Mouse (Mus musculus) gastrocnemius, adult 8-10 months (tissue): ENCODE data around the gene Pard3b. TPM values are rescaled to one million over a fixed set of nuclear protein-coding genes. Genes with fewer than 3 reads are reported as not detected.

Experiments used
- DNase-seq, 2 experiments: peaks; one replicate each; pipeline ENCODE4 v3.0.0; 2022; ENCODE audit warnings: low spot score in 2 of 2
- total RNA-seq, 4 experiments: library from RNA; stranded (reverse); gene quantifications; 2 replicates each; pipeline ENCODE4 v1.2.4; 2022

Pard3b gene
- total RNA-seq, 4 experiments from 2014 or later: 4.6 to 6.6 (median 5.1) TPM

DNA sequence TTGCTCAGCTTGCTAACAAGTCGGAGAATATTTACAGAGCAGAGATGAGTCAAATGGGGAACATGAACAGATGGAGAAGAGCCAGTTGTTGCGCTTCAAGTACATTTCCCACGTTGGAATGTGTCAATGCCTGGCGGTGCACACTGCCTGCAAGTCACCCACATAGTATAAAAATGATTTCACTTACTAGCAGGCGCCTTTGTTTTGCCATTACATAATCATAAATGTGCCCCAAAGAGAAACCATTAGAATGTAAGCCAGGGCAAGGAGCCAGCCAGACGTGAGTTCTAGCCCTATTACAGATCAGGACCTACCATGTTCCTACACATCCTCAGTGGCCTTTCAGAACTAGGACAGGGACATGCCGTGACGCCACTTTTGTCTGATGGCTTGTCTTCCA is 1048.9 kb downstream of the Pard3b start:
- no peak for DNase-seq

DNA sequence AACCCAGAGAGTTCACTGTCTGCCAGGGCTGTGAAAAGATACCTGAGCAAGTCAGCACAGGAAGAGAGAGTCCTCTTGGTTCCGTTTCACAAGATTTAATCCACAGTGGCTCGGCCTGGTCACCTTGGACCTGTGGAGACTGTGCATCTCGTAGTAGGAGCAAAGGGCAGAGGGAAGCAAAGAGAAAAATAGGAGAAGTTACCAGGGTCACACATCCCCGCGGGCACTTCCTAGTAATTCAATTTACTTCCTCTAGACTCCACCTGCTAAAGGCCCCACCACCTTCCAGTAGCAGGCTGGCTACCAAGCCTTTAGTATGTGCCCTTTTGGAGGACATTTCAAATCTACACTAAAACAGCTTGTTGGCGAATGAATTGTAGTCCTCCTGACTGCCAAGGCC is 1052.6 kb downstream of the Pard3b start:
- DNase-seq: no peak
